Mouse (Mus musculus) spleen, postnatal 14 days (tissue): ENCODE measurements around the gene Celf1.

Source experiments
- DNase-seq, 2 experiments: peaks; one replicate each; pipeline ENCODE4 v3.0.0; 2021 to 2022; ENCODE audit warnings: low spot score in 2 of 2

Celf1 gene

DNA sequence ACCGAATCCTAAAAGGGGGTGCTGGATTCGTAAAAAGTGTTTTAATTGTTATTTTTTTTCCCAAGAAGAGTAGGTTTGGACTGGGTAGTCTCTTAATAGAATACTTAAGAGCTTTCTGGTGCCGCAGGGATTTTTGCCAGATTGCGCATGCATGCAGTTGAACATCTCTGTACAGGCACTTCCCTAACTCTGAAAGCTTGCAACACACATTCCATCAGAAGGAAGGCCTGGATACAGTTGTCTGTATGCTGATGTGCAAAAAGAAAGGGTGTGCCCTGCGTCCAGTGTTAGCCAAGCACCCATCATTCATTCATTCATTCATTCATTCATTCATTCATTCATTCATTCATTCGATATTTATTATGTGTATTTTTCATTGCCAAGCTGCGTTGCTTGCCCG, 432 bp upstream of the Celf1 start:
- no peak for DNase-seq

DNA sequence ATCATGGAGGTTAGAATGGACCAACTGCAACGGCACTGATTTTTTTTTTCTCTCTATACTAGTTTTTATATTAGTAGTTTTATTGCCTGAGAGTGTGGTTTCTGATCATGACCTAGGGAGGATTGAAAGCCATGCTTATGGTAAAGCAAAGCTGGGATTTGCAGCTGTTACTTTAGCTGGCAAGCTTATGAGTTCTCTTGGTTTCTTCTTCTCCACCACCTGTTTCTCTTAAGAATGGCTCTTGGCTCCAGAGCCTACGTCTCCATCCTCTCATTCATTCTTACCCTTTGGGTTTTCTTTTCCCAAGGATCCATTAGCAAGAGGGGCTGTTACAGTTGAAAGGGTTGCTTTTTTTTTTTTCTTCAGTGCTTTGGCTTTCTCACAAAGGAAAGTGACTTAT, 1.6 kb downstream of the Celf1 start:
- DNase-seq, result no peak

GRCm38 (mm10) chr2:90950149-90950548, 10.0 kb downstream of the Celf1 start:
- DNase-seq, result no peak

GRCm38 (mm10) chr2:90950582-90951194, 10.5 kb downstream of the Celf1 start:
- no peak for DNase-seq

GRCm38 (mm10) chr2:90953461-90953860, 13.3 kb downstream of the Celf1 start:
- no peak for DNase-seq

GRCm38 (mm10) chr2:90956053-90956452, 15.9 kb downstream of the Celf1 start:
- DNase-seq, result no peak

- DNase-seq, result no peak
Observed at GRCm38 (mm10) chr2:90958856-90959255, 18.7 kb downstream of the Celf1 start.

DNA sequence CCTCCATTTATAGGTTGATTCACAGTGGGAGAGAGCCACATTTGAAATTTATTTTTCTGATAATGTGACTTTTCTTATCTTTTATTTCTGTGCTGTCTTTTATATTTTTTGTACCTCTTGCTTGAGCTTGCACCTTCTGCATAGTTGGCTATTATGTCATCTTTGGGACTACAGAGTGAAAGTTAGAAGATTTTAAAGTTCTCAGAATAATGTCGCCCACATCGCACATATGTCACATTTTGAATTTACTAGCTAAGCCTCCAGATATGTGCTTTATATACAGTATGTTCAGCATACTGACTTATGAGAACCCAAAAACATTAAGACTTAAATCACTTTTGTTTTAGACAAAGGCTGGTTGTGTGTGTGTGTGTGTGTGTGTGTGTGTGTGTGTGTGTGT, 19.8 kb downstream of the Celf1 start:
- no peak for DNase-seq

GRCm38 (mm10) chr2:90963304-90963703, 23.1 kb downstream of the Celf1 start:
- DNase-seq, result no peak

GRCm38 (mm10) chr2:90964811-90965465, 24.8 kb downstream of the Celf1 start:
- DNase-seq, result no peak

DNA sequence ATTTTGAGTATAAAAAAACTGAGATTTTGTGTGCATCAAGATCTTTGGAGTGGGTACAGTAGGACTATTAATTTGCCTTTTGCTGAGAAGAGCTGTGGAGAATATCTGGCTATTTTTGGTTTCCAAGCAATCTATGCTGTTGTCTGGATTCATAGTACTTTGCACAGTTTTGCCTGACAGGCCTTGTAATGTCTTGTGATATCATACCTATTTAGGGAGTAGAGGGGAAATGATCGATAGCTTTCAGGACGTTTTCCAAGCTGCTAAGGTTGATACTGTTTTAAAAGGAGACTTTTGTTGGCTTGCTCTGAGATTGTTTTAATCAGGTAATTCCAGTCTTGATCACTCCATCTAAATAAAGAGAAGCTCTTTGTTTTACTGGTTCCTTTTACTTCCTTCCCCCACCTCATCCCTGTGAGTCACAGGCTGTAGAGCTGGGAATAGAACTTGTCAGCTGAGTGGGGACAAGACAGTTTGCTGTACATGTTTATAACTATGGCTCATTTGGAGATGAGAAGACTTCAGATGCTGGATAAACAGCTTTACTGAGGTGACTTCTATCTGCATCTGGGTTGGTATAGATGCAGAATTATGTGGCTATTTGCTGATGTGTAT, 25.4 kb downstream of the Celf1 start:
- no peak for DNase-seq

- DNase-seq, result no peak
Observed at GRCm38 (mm10) chr2:90970606-90971005, 30.4 kb downstream of the Celf1 start.

GRCm38 (mm10) chr2:90974101-90974500, 33.9 kb downstream of the Celf1 start:
- no peak for DNase-seq

- DNase-seq, result no peak
Observed at GRCm38 (mm10) chr2:90975181-90975835, 35.1 kb downstream of the Celf1 start.

DNA sequence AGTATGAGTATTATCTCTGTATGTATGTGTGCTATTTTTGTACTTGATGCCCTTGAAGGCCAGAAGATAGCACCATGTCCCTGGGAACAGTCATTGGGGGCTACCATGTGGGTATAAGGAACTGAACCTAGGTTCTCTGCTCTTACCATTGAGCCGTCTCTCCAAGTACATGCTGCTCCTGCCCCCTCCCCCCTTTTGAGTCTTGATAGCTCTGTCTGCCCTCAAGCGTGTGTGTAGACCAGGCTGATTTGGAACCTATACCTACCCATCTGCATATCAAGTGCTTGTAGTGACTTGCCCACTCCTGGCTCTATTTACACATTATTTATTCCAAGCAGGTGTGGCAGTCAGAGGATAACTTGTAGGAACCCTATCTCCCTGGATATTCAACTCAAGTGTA, 36.4 kb downstream of the Celf1 start:
- DNase-seq, result no peak

DNA sequence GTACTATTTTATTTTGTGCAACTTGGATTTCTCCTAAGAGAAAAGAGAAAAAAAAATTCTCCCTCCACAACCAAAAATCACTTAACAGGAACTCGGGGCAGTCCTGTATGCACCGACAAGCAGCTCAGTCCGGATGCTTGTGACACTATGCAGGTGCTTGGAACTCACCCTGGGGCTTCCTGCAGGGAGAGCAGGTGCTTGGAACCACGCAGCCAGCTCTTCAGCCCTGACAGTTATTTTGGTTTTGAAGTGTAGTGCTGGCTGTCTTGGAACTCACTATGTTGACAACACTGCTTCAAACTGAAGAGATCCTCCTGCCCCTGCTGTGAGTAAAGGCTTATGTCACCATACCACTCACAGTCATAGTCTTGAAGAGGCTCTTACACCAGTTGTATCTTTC, 37.1 kb downstream of the Celf1 start:
- DNase-seq, result no peak

DNA sequence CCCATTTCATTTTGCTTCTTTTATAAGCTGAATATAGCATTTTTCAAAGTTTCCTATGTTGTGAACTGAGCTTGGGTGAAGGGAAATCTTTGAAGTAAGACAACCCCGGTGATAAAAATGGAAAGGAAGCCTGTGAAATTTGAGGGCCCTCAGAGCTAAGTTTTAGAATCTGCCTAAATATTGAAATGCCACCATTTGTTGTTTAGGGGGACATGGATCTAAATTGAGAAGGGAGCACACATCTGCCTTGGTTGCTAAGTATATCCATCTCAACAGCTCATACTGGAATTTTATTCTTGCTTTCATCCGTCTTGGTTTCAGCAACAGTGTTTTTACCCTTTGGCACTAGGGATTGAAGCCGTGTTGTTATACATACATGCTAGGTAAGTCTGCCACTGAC, 45.9 kb downstream of the Celf1 start:
- no peak for DNase-seq

GRCm38 (mm10) chr2:91008536-91008935, 68.4 kb downstream of the Celf1 start:
- DNase-seq, result no peak

- DNase-seq, result no peak
Observed at GRCm38 (mm10) chr2:91013881-91014280, 73.7 kb downstream of the Celf1 start.

DNA sequence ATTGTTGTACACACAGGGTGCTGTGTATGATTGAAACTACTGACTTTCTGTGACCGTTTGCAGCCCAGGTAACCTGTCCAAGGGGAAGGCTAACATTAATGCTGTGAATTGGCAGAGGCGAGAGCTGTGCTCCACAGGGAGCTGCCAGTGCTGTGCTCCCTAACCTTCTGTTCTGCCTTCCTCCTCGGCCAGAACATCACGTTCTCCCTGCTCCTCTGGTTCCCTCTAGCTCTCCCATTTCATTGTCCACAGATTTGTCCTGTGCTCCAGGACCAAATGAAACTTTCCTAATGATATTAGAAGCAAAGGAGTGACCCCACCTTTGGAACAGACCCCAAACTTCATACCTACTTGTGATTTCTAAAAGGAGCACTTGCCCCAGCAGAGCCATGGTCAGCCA, 75.2 kb downstream of the Celf1 start:
- DNase-seq, result no peak

- no peak for DNase-seq
Observed at GRCm38 (mm10) chr2:91018061-91018788, 78.0 kb downstream of the Celf1 start.

DNA sequence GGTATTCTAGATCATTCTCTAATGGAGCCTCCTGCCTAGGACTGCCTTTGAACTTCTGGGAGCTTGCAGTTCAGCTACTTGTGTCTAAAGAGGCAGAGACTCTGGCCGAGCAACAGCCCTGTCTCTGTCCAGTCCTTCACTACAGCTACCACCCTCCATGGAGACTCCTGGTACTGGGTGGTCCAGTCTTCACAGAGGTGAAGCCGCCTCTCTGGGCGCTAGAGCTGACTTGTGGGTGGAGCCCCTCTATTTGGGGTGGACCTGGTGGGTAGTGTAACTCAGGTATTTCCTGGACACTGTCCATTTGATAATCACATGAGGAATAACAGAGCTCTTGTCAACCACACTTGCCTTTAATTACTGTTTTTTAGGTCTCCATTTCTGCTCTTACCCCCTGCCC, 79.7 kb downstream of the Celf1 start:
- no peak for DNase-seq
